Mouse (Mus musculus) kidney, adult 2 months (tissue): ENCODE measurements around the gene Nolc1.

ENCODE experiments used
- CTCF ChIP-seq: fragments of 200-500 bp; conservative IDR thresholded peaks from 2 replicates; pipeline ENCODE4 v1.5.1; 2011; ENCODE audit warnings: low read depth, mild to moderate bottlenecking, control low read depth, low read length, moderate library complexity, mixed read lengths; ENCODE audit not compliant: insufficient read depth, insufficient read length
- POLR2A ChIP-seq: fragments of 200-500 bp; IDR thresholded peaks from one replicate; pipeline ENCODE4 v1.6.1; 2011; ENCODE audit warnings: low read depth, low read length, control low read depth

- TF ChIP-seq CTCF (no peak), POLR2A (no peak)
Observed at GRCm38 (mm10) chr19:46085185-46085584, 9.5 kb downstream of the Nolc1 start.
